Mouse (Mus musculus): ENCODE measurements around the gene Naa15. TPM values are rescaled to one million over a fixed set of nuclear protein-coding genes. Genes with fewer than 3 reads are reported as not detected.
"Not testable (repeated sequence)": the region's sequence is repeated elsewhere in the genome, so short reads cannot be mapped to it uniquely, and the experiment has no call there.

Gene Naa15
- polyA plus RNA-seq, 1 experiment: 0.77 TPM

DNA sequence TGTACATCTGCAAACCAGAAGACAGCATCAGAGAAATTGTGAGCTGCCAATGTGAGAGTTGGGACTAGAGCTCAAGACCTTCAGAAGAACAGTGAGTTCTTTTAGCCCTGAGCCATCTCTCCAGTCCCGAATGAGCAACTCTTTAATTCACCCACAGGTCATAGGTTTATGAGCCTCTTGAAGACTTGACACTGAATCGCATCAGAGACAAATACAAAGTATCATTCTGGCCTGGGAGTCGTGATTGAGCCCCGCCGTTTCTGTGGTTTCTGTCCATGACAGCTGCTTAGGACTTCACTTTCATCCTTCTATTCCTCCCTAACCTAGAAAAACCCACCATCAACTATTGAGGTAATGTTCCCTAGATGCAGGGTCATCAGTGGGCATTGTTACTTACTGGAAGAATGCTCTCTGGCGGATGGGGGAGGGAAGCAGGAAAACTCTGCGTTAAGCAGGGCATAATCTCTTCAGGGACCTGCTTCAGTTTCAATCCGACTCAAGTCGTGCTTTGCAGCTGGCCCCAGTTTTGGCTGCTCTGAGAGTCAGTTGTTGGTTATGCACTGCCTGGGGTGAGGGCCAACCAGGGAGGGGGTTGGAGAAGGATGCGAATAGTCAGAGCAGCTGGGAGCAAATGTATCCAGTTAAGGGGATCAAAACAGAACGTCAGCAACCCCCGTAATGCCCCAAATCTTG, 28.4 kb upstream of the Naa15 start:
- Histone ChIP-seq H3K27ac (ENCODE audit: insufficient read depth, low read depth, low read length) (no peak overlapping the region), H3K36me3 (ENCODE audit: control insufficient read depth, insufficient read depth, low read length) (no peaks in the 10 kb centered on the region), H3K4me3 (ENCODE audit: low read depth, low read length) (no peak overlapping the region), H3K4me1 (ENCODE audit: control insufficient read depth, insufficient read depth, insufficient read length, low read length) (no peaks in the 10 kb centered on the region), H3K27me3 (ENCODE audit: control insufficient read depth, insufficient read depth, low read length) (peaks cover 4% of the 10 kb centered on the region)
- TF ChIP-seq POLR2A (IDR thresholded peaks at IDR 0.05; ENCODE audit: low read depth, low read length) (no peak), CTCF (IDR thresholded peaks at IDR 0.05; ENCODE audit: extremely low read depth, insufficient read length, insufficient replicate concordance, low read depth, low read length) (no peak)
- WGBS: 54% methylated on average over 12 of the region's 12 CpGs

DNA sequence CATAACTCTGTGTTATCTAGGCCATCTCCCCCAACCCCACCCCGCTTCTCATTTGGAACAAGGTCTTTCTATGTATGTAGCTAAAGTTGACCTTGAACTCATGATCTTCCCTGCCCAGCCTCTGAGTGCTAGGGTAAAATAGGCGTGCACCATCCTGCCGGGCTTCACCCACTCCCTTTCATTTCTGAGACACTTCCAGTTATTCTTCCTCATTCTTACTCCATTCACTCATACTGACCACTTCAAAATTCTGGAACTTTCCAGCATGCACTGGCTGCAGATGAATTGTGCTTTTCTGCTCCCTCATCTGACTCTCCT, 27.9 kb upstream of the Naa15 start:
- 57% methylated on average over 3 of the region's 3 CpGs for WGBS
- no peak for TF ChIP-seq CTCF (IDR thresholded peaks at IDR 0.05; ENCODE audit: extremely low read depth, insufficient read length, insufficient replicate concordance, low read depth, low read length)
- TF ChIP-seq POLR2A (IDR thresholded peaks at IDR 0.05; ENCODE audit: low read depth, low read length): no peak
- Histone ChIP-seq H3K36me3 (ENCODE audit: control insufficient read depth, insufficient read depth, low read length) (no peaks in the 10 kb centered on the region), H3K27me3 (ENCODE audit: control insufficient read depth, insufficient read depth, low read length) (peaks cover 4% of the 10 kb centered on the region), H3K4me1 (ENCODE audit: control insufficient read depth, insufficient read depth, insufficient read length, low read length) (no peaks in the 10 kb centered on the region), H3K4me3 (ENCODE audit: low read depth, low read length) (no peak overlapping the region), H3K27ac (ENCODE audit: insufficient read depth, low read depth, low read length) (no peak overlapping the region)

DNA sequence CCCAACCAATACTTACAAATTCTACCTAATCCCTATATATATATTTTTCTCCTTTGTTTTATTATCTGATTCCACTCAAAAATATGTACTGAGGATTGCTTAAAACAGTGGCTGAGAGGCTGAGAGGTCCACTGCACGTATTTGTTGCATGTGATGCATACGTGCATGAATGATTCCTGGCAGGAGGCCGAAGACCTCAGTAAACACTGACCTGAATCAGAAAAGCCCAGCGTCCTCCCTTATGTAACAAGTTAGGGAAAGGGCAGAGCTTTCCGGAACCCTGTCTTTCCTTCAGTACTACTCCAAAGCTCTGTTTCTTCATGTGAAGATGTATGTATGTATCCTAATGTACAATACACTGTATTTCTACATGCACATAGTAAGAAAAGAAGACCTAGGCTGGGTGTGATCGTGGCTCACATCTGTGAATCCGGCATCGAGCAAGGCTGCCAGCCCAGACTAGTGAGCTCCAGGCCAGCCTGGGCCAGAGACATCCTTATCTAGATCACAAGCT, 27.0 kb upstream of the Naa15 start:
- Histone ChIP-seq H3K27ac (ENCODE audit: insufficient read depth, low read depth, low read length) (no peak overlapping the region), H3K4me3 (ENCODE audit: low read depth, low read length) (no peak overlapping the region), H3K4me1 (ENCODE audit: control insufficient read depth, insufficient read depth, insufficient read length, low read length) (no peaks in the 10 kb centered on the region), H3K27me3 (ENCODE audit: control insufficient read depth, insufficient read depth, low read length) (peaks cover 4% of the 10 kb centered on the region), H3K36me3 (ENCODE audit: control insufficient read depth, insufficient read depth, low read length) (no peaks in the 10 kb centered on the region)
- 84% methylated on average over 8 of the region's 8 CpGs for WGBS
- TF ChIP-seq CTCF (IDR thresholded peaks at IDR 0.05; ENCODE audit: extremely low read depth, insufficient read length, insufficient replicate concordance, low read depth, low read length) (no peak), POLR2A (IDR thresholded peaks at IDR 0.05; ENCODE audit: low read depth, low read length) (no peak)

DNA sequence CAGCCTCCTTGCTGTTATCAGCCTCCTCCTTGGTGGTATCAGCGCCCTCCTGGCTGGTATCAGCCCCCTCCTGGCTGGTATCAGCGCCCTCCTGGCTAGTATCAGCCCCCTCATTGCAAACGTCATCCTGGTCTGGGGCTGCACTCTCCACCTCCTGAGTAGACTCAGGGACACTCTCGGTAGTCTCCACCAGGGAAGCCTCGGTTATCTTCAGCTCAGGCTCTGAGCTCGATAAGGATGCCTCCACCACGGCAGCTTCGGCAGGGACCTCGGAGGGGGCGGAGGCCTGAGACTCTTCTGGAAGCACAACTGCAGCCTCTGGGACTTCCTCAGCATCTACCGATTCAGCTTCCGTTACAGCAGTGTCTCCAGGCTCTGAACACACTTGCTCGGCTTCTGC, 26.0 kb upstream of the Naa15 start:
- H3K27ac ChIP-seq (ENCODE audit: insufficient read depth, low read depth, low read length): no peak overlapping the region
- H3K36me3 ChIP-seq (ENCODE audit: control insufficient read depth, insufficient read depth, low read length): no peaks in the 10 kb centered on the region
- 11% methylated on average over 13 of the region's 13 CpGs for WGBS
- peaks cover 4% of the 10 kb centered on the region for H3K27me3 ChIP-seq (ENCODE audit: control insufficient read depth, insufficient read depth, low read length)
- no peak for TF ChIP-seq POLR2A (IDR thresholded peaks at IDR 0.05; ENCODE audit: low read depth, low read length)
- TF ChIP-seq CTCF (IDR thresholded peaks at IDR 0.05; ENCODE audit: extremely low read depth, insufficient read length, insufficient replicate concordance, low read depth, low read length): no peak
- no peak overlapping the region for H3K4me3 ChIP-seq (ENCODE audit: low read depth, low read length)
- no peaks in the 10 kb centered on the region for H3K4me1 ChIP-seq (ENCODE audit: control insufficient read depth, insufficient read depth, insufficient read length, low read length)

GRCm38 (mm10) chr3:51391095-51391494, 23.9 kb upstream of the Naa15 start:
- Histone ChIP-seq H3K27ac (ENCODE audit: insufficient read depth, low read depth, low read length) (no peak overlapping the region), H3K27me3 (ENCODE audit: control insufficient read depth, insufficient read depth, low read length) (peaks cover 7% of the 10 kb centered on the region), H3K36me3 (ENCODE audit: control insufficient read depth, insufficient read depth, low read length) (no peaks in the 10 kb centered on the region), H3K4me1 (ENCODE audit: control insufficient read depth, insufficient read depth, insufficient read length, low read length) (no peaks in the 10 kb centered on the region), H3K4me3 (ENCODE audit: low read depth, low read length) (no peak overlapping the region)
- TF ChIP-seq POLR2A (IDR thresholded peaks at IDR 0.05; ENCODE audit: low read depth, low read length) (no peak), CTCF (IDR thresholded peaks at IDR 0.05; ENCODE audit: extremely low read depth, insufficient read length, insufficient replicate concordance, low read depth, low read length) (no peak)
- WGBS: 49% methylated on average over 5 of the region's 5 CpGs

DNA sequence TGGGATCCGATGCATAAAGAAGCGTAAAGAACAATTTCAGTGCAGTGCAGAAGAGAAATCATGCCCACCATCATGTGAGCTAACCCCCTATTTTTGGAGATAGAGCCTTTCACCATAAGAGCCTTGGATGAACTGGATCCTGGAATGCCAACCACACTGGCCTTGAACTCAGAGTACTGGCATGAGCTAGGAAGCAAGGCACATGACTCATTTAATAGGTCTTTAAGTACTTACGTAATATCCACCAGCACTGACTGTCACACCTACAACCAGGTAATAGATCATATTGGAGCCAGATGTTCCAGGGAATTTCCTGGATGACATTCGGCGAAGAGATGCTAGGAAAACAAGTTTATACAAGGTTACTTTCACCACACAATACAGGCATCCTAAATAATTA, 23.4 kb upstream of the Naa15 start:
- 85% methylated on average over 5 of the region's 5 CpGs for WGBS

GRCm38 (mm10) chr3:51393018-51393417, 21.9 kb upstream of the Naa15 start:
- peaks cover 12% of the 10 kb centered on the region for H3K27me3 ChIP-seq (ENCODE audit: control insufficient read depth, insufficient read depth, low read length)
- H3K27ac ChIP-seq (ENCODE audit: insufficient read depth, low read depth, low read length); H3K36me3 ChIP-seq (ENCODE audit: control insufficient read depth, insufficient read depth, low read length); H3K4me3 ChIP-seq (ENCODE audit: low read depth, low read length); H3K4me1 ChIP-seq (ENCODE audit: control insufficient read depth, insufficient read depth, insufficient read length, low read length): not testable (repeated sequence)
- WGBS: 98% methylated on average over 3 of the region's 3 CpGs

More for the DNA sequence above, 23.4 kb upstream of the Naa15 start:
- TF ChIP-seq CTCF (IDR thresholded peaks at IDR 0.05; ENCODE audit: extremely low read depth, insufficient read length, insufficient replicate concordance, low read depth, low read length) (no peak), POLR2A (IDR thresholded peaks at IDR 0.05; ENCODE audit: low read depth, low read length) (no peak)
- H3K27me3 ChIP-seq (ENCODE audit: control insufficient read depth, insufficient read depth, low read length): peaks cover 7% of the 10 kb centered on the region
- no peak overlapping the region for H3K4me3 ChIP-seq (ENCODE audit: low read depth, low read length)
- peaks cover 2% of the 10 kb centered on the region; the same call in 1 of the 2 replicates for H3K4me1 ChIP-seq (ENCODE audit: control insufficient read depth, insufficient read depth, insufficient read length, low read length)
- no peaks in the 10 kb centered on the region for H3K36me3 ChIP-seq (ENCODE audit: control insufficient read depth, insufficient read depth, low read length)
- no peak overlapping the region for H3K27ac ChIP-seq (ENCODE audit: insufficient read depth, low read depth, low read length)
